Mouse (Mus musculus) testis, adult 2 months (tissue): ENCODE data around the gene Ulk3.

Experiments used
- CTCF ChIP-seq: fragments of 200-500 bp; IDR thresholded peaks from 2 replicates; pipeline ENCODE4 v1.5.1; 2012; ENCODE audit warnings: low read depth, mild to moderate bottlenecking, inconsistent platforms, low read length, moderate library complexity; ENCODE audit not compliant: control insufficient read depth, insufficient read depth, insufficient replicate concordance
- POLR2A ChIP-seq: fragments of 200-500 bp; IDR thresholded peaks from 2 replicates; pipeline ENCODE4 v1.6.1; 2012; ENCODE audit warnings: low read depth, mild to moderate bottlenecking, inconsistent platforms, low read length, moderate library complexity; ENCODE audit not compliant: control insufficient read depth

GRCm38 (mm10) chr9:57609803-57610202 lies 20.6 kb downstream of the Ulk3 start:
- TF ChIP-seq POLR2A (no peak), CTCF (no peak)
